Mouse (Mus musculus) mouse embryonic stem cell (cell line): ENCODE results near the gene Traf1.

Experiments
- in situ Hi-C, 2 experiments: fragments of 300-500 bp; cut with MboI; formaldehyde crosslinking; loops; 1 replicate in 1 of 2; 3 replicates in 1 of 2; pipeline ENCODE4 v1.14.3; 2019 to 2020; ENCODE audit warnings: low sequenced_read_pairs in 2 of 2, low pct_unique_long_range_greater_than_20kb in 1 of 2, mixed read lengths in 1 of 2; ENCODE audit not compliant: unreplicated experiment in 1 of 2

The Traf1 gene

GRCm38 (mm10) chr2:34961481-34962036 lies at the start of gene Traf1:
Gene Traf1, minus strand, starts transcription at chr2:34961772.
- in situ Hi-C loops: loop anchor here (10.0 kb wide), 1 partner anchor 47 kb away; the partner anchor contains the start of gene Phf19 (in 2 of the 2)

- in situ Hi-C loops: no loop called here
Measured at GRCm38 (mm10) chr2:34998956-34999355, 37.4 kb upstream of the Traf1 start.

GRCm38 (mm10) chr2:34996506-34996905 lies 34.9 kb upstream of the Traf1 start:
- in situ Hi-C loops: no loop called here

- in situ Hi-C loops: no loop called here
Measured at GRCm38 (mm10) chr2:34993696-34994356, 32.3 kb upstream of the Traf1 start.

GRCm38 (mm10) chr2:34992729-34993695 lies 31.4 kb upstream of the Traf1 start:
- in situ Hi-C loops: no loop called here

- in situ Hi-C loops: no loop called here
Measured at GRCm38 (mm10) chr2:34991966-34992365, 30.4 kb upstream of the Traf1 start.

- in situ Hi-C loops: no loop called here
Measured at GRCm38 (mm10) chr2:34989749-34990148, 28.2 kb upstream of the Traf1 start.

- in situ Hi-C loops: no loop called here
Measured at GRCm38 (mm10) chr2:34987595-34987994, 26.0 kb upstream of the Traf1 start.

GRCm38 (mm10) chr2:34984885-34985284 lies 23.3 kb upstream of the Traf1 start:
- in situ Hi-C loops: no loop called here

GRCm38 (mm10) chr2:34982906-34983698 lies 21.5 kb upstream of the Traf1 start:
- in situ Hi-C loops: no loop called here

- in situ Hi-C loops: no loop called here
Measured at GRCm38 (mm10) chr2:34982096-34982724, 20.6 kb upstream of the Traf1 start.

- in situ Hi-C loops: no loop called here
Measured at GRCm38 (mm10) chr2:34979459-34980011, 18.0 kb upstream of the Traf1 start.

- in situ Hi-C loops: no loop called here
Measured at GRCm38 (mm10) chr2:34978226-34978625, 16.7 kb upstream of the Traf1 start.

GRCm38 (mm10) chr2:34976945-34977658 lies 15.5 kb upstream of the Traf1 start:
- in situ Hi-C loops: no loop called here

- in situ Hi-C loops: no loop called here
Measured at GRCm38 (mm10) chr2:34976447-34976846, 14.9 kb upstream of the Traf1 start.

- in situ Hi-C loops: no loop called here
Measured at GRCm38 (mm10) chr2:34973087-34973486, 11.5 kb upstream of the Traf1 start.
